Mouse (Mus musculus): Measurements from ENCODE around the gene Dtx4. TPM values are rescaled to one million over a fixed set of nuclear protein-coding genes. Genes with fewer than 3 reads are reported as not detected.

Gene Dtx4
- total RNA-seq, 2 experiments from 2014 or later: 20.3 to 23.2 TPM

DNA sequence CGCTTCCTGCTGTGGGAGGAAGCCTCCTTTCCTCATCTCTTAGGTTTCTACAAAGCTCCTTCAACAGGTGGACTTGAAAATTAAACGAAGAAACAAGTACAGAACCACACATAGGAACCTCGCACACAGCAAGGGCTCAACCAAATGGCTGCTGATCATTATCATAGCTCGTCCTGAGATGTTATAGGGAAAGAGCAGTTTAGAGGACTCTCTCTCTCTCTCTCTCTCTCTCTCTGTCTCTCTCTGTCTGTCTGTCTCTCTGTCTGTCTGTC is 7.1 kb downstream of the Dtx4 start:
- no peak for DNase-seq

- no peak for DNase-seq
Observed at GRCm38 (mm10) chr19:12493453-12494186, 7.6 kb downstream of the Dtx4 start.

DNA sequence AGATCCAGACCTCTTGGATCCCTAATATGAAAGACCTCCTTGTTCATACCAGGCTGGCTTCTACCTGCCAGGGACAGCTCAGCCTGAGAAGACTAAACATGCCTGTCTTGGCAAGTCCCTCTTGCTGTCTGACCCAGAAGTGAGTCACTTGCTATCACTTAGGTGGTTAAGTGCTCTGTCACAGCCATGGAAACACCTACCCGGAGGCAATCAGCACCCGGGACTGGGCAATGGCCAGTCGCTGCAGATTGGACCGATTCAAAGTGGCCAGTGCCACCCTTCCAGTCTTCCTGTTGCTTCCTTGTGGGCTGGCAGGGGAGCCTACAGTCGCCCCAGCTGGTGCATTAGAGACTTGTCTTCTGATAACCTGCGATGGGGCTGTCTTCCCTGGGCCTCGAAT is 9.6 kb downstream of the Dtx4 start:
- no peak for DNase-seq

- no peak for DNase-seq
Observed at GRCm38 (mm10) chr19:12489675-12490570, 11.3 kb downstream of the Dtx4 start.

- DNase-seq: no peak
Observed at GRCm38 (mm10) chr19:12488969-12489674, 12.1 kb downstream of the Dtx4 start.

- no peak for DNase-seq
Observed at GRCm38 (mm10) chr19:12488205-12488966, 12.9 kb downstream of the Dtx4 start.

DNA sequence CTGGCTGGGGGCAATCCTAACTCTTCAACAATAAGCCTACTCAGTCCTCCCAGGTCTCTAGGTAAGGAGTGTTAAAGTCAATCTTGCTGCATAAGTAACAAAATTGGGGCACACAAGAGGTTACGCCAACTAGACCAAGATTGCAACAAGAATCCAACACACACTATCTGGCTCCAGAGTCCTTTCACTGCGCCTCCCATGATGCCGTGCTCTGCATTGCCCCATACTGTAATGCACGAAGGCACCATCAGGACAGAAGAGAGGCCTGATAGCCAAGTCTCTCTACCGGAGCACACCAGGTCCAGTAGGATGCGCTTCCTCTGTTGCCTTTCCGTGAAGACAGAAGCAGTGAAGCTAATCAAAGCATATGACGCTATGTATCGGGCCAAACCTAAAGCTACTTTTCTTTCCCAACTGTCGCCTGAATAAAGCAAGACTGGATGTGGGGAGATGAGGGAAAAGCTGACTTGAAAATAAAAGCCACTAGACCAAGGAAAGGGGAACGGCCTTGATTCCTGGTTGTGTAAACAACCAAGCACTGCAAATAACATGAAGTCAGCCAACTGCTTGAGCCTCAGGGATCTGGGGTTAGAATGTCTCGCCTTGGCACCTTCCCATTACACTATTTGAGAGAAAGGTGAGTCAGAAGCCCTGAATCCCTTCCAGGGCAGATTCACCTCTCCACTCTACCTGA is 13.6 kb downstream of the Dtx4 start:
- no peak for DNase-seq

GRCm38 (mm10) chr19:12486875-12487274 is 14.4 kb downstream of the Dtx4 start:
- DNase-seq: peak; percentile 76

- DNase-seq: no peak
Observed at GRCm38 (mm10) chr19:12485631-12486030, 15.6 kb downstream of the Dtx4 start.

DNA sequence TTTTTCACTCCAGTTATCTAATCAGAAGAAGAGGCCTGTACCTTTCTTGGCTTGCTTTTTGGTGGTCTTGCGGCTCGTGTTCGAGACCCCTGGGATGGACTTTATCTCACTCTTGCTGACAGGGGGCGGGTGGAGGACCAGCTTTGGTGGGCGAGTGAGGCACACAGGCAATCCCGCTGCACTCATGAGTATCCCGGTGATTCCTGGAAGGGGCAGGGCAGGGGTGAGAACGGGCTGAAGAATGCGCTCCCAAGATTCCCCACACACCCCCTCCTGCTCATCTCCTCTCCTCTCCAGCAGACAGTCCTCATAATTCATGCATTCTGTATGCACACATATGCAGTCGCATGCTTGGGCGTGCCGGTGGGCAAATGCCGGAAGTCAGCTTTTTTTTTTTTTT is 16.0 kb downstream of the Dtx4 start:
- DNase-seq: no peak

GRCm38 (mm10) chr19:12484210-12484609 is 17.0 kb downstream of the Dtx4 start:
- no peak for DNase-seq

DNA sequence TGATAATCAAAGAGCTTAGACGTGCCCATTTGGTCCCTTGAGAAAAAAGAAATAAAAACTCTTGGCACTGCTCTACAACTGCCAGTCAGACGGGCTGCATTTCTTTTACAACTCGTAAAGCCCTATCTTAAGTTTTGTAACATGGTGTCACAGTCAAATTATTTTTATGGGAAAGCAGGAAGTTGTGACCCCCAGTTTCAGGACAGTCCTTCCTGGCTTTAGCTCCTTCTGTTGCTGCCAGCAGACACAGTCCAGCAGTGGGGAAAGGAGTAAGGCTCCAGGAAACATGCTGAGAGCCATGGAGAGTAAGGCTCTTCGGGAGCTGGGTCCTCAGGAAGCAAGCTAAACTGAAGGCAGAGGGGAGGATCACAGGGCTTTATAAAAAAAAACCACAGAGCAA is 17.5 kb downstream of the Dtx4 start:
- no peak for DNase-seq

- no peak for DNase-seq
Observed at GRCm38 (mm10) chr19:12478369-12478768, 22.9 kb downstream of the Dtx4 start.

GRCm38 (mm10) chr19:12476721-12477270 is 24.5 kb downstream of the Dtx4 start:
- DNase-seq: no peak

GRCm38 (mm10) chr19:12475380-12476250 is 25.6 kb downstream of the Dtx4 start:
- peak; percentile 89 for DNase-seq

GRCm38 (mm10) chr19:12473951-12474350 is 27.3 kb downstream of the Dtx4 start:
- DNase-seq: no peak

GRCm38 (mm10) chr19:12473201-12473641 is 28.0 kb downstream of the Dtx4 start:
- no peak for DNase-seq

- DNase-seq: no peak
Observed at GRCm38 (mm10) chr19:12472381-12472976, 28.8 kb downstream of the Dtx4 start.

- DNase-seq: no peak
Observed at GRCm38 (mm10) chr19:12471866-12472265, 29.4 kb downstream of the Dtx4 start.

DNA sequence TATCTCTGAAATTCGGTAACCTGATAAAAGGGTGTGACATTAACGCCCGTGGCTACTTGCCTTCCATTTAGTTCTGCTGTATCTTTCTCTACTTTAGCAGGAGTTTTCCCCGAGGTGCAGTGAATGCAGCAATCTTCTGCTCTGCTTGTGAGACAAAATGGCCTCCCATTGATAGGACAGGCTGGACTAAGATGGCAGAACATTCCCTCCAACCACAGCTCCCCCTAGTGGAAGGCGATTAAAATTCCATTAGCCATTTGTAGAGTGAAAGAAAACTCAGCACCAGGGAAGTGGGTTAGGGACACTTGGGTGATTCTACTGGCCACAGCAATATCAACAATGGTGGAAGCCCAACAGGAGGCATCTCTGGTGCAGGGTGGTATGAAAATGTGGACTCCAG is 33.8 kb downstream of the Dtx4 start:
- no peak for DNase-seq

All from gastrocnemius, postnatal 10 days (tissue).